Mouse (Mus musculus) telencephalon, adult 2 months (tissue): Measurements from ENCODE around the gene Syt1.

Experiments
- DNase-seq: peaks from one replicate; pipeline ENCODE4 v3.0.0-alpha.2; 2011; ENCODE audit warnings: low read depth, low spot score

Syt1 gene

DNA sequence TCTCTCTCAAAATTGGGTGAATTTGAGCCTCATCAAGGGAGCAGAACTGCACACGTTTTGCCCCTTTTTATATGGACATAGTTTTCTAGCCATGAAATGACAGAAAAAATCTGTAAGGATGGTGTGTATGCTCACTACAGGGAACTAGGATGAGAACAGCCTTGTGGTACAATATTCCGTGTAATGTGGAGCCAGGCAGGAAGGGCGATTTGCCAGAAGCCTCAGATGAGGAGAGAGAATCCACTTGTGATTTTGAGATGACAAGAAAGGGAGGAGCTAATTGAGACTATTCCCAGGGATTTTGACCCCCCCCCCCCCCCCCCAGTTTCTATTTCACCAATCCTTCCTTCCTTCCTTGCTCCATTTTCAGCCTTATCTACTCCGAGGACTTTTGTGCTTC lies 431.4 kb downstream of the Syt1 start:
- no peak for DNase-seq

DNA sequence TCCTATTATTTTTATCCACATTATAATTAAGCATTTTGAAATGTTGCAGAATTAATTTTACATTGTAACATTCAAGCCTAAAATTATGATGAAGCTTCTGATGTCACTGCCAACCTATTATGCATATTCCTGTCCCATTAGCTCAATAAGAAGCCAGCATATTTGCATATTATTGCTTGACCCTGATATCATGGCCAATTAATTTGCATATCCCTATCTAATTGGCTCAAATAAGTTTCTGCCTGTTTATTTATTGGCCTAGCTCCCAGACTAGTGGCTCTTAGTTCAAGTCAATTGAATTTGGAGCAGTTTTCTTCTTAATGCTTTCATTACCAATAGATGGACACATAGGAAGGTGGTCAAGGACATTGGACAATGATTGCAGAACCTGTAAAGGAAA lies 433.2 kb downstream of the Syt1 start:
- no peak for DNase-seq

DNA sequence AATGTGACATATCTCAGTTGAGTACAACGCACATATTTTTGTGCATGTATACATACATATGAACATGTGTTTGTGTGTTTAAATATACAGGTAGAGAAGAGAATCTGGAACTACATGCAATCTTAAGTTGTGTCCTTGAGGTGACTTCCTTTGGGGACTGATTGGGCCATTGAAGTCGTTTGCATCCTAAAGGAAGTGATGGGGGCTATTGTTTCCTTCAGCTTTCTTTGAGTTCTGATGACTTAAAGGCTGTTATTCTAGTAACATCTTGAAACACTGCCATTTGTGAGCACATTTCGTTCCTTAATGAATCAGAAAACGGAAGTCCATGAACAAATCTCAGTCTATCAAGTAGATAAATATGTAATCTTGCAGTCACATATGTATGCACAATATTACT lies 438.0 kb downstream of the Syt1 start:
- no peak for DNase-seq

DNA sequence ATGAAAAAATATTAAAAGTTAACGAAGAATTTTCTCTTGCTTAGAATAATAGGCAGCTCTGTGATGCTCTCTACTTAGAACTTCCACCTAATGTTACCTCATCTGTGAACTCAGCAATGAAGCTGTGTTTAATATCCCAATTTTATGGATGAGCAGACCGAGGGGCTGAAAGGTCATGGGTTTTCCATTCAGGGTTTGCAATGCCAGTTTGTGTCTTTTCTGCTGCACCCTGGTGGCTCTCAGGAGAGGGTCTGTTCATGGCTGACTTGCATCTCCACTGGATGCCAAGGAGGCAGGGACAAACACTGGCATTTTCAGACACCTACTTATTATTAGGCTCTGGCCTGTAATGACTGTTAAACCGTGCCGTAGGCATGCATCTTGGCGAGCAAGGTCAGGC lies 439.7 kb downstream of the Syt1 start:
- DNase-seq: no peak

DNA sequence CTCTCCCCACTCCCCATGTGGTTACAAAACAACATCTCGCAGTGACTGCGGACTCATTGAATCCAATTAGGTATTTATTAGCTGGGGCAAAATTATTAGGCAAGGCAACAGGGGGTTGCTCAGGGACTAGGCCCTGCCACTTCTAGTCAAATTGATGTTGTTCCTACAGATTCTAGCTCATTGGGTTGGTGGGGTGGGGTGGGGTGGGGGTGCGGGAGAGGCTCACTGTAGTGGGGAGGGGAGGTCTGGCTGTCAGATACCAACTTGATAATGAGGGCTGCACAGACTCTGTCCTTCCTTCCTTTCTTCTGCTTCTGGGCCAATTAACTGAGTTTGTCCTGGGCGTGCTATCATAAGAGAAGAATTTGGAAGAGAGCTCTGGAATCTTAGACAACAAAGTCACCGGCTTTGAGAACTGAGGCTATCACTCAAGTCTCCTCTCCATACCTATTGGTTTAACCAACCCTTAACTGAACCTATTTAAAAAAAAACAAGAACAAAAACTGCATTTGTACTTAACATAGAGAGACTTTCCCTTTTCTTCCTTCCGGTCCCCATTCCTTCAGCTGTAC lies 441.1 kb downstream of the Syt1 start:
- no peak for DNase-seq

DNA sequence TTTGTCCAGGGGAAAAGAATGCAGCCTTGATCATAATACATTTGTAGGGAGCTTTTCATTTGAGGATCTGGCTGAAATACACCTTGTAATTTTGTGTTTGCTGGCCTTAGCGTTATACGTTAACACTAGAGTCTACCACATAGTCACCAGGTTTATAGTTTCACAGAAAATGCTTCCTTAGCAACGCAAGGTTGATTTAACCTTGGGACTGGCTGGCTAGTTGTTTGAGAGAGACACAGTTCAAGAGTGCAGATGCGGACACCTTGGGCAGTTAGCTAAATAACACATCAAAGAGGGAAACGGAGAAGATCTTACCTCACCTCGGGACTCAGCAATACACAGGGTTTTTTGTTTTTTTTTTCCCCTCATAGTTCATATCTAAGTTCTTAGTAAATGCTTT lies 441.9 kb downstream of the Syt1 start:
- DNase-seq: no peak

DNA sequence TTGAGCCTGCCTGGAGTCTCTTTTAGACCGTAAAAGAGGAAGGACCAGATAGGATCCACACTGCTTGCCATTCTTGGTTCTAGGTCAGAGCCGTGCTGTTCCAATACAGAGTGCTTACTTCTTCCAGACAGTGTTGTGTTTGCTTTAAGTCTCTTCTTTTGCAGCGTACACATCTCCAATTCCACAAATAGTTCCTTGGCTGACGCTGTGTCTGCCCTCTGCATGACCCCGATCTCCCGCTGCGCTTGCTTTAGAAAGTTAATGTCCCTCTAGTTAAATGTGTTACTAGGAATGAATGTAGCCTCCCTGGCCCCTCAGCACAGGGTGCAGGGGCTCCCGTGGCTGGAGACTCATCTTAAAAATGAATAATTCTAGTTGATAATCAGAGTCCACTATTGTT lies 442.6 kb downstream of the Syt1 start:
- DNase-seq: no peak

DNA sequence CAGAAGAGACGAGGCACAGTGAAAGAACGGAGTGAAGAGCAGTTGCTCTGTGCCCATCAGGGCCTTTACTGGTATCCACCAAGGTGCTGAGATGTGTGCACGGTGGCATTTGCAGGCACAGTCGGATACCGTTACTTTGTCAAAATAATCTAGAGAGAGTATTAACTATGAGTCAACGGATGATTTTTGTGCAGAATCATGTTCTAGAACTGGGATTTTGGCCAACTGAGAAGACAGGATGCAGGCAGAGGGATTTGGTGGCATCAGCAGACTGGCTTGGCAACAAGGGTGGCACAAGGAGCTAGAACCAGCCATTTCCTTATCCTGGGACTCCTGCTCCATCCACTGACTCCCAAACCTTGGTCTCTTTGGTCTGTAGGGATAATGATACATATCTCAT lies 443.3 kb downstream of the Syt1 start:
- DNase-seq: no peak

DNA sequence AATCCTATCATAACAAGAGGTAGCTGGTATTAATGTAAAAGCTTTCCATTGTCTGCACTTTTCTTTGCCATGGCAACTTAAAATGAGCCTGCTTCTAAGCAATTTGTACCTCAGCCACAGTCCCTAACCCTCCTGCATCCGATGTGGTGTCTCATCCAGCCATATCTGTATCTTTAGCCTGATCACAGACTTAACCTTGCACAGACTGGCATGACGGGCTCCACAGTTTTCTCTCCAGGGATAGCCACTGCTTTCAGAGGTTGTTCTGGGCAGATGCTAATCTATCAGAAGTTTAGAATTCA lies 451.2 kb downstream of the Syt1 start:
- DNase-seq: no peak

DNA sequence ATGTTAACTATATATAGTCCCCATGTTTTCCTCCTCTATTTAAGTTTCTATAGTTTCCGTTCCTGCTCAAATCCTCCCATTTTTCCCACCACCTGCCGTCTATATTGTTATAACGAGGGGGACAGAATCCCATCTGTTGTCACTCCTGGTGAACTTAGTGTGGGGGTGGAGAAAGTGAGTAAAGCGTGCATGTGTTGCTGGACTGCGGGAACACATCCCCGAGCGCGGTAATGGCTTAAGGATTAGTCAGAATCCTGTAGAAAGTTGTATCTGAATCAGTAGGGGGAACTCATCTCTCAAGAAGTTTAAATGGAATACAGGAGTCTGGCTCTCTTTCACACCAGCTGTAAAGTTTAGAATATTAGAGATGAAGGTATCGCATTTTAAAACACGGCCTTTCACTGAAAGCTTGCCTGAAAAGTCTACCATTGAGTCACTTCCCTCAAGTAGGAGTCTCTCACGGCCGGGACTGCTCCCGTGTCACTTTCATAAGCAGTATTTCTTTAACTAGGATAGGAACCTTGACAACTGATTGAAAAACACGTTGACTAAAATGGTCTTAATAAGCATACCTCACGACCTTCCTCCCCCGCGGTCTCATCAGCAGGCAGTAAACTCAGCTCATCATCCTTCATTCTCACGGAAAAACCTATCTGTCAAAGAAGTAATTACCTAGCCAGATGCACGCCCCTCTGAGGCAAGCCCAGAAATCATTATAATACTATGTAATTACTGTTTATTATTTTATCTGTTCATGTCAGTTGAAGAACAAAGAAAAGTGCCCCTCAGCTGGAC lies 451.8 kb downstream of the Syt1 start:
- DNase-seq: peak; percentile 42

DNA sequence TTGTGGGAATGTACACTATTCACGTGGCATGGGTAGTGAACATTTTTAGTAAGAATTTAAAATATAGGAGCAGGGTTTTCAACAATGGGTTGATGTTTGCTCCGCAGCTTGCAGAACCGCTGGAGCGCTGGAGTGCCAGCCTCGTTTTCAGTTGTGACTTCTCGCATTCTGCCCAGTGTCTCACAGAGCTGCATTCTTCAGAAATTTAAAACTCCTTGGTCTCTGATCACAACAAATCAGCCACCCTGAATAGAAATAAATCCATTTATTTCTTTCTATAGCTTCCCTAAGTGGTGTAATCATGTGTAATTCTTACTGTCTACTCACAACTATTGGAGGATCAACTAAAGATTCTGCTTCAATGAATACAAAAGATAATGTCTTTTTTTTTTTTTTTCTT lies 458.2 kb downstream of the Syt1 start:
- DNase-seq: no peak

DNA sequence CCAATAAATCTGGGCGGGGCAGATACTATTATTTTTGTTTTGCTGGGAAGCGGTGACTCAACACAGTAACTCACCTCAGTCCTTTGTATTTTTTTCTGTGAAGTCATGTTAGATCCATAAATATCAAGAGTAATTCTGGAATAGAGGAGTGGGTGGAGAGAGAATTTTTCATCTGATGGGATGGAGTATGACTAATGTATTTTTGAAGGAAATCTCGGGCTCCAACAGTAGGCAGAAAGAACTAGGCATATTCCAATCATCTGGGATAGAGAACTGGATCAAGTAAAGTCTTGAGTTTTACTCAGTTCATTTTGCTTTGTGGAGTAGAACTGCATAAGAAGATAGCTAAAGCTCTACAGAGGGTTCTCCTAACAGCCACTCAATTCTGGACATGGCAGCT lies 465.1 kb downstream of the Syt1 start:
- DNase-seq: peak; percentile 52

DNA sequence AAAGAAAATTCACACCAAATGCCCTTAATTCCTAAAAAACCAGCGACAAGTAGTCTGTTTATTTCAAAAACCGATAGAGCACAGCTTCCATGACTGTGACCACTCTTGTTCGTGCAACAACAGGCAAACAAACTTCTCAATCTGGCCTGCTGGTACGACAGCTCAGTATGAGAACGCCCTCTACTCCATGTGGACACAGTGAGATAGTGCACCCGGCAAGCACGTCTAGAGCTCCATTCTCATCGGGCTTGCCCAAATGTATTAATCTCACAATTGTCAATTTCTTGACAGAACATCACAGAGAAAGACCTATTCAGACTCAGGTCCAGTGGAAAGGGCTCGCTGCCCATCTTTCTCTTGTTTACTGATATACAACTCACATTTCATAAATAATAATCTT lies 469.2 kb downstream of the Syt1 start:
- no peak for DNase-seq

DNA sequence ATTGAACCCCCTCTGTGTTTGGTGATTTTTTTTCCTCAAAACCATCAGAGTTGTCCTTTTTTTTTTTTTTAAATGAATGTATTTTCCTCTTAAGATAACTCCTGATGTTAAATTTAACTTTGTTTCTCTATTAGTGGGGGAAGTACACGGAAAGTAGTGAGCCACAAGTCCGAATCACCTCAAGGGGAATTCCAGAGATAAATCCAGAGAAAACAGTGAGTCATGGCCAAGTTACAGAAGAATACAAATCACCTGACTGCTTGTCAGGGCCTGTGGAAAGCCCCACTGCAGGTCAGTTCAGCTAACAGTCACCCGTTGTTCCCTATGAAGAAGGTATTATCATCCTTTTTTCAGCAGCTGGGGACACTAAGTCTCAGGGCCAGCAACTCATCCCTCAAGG lies 472.2 kb downstream of the Syt1 start:
- DNase-seq: no peak

DNA sequence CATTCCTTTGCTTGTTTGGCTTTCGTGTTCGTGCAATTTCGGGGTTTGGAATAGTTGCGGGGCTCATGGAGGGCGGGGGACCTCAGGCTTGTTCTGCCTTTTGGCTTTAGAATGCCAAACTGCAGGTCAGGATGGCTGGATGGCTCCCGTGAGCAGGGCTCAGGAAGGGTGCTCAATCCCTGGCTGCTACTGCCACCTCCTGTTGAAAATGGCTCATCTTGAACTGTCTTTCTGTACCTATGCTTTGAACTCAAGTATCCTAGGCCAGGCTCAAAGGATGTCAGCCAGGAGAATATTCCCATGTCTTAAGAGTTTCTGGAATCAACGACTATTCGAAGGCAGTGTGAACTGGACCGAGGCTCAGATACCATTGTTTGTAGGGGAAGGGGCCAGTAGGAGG lies 473.1 kb downstream of the Syt1 start:
- no peak for DNase-seq

DNA sequence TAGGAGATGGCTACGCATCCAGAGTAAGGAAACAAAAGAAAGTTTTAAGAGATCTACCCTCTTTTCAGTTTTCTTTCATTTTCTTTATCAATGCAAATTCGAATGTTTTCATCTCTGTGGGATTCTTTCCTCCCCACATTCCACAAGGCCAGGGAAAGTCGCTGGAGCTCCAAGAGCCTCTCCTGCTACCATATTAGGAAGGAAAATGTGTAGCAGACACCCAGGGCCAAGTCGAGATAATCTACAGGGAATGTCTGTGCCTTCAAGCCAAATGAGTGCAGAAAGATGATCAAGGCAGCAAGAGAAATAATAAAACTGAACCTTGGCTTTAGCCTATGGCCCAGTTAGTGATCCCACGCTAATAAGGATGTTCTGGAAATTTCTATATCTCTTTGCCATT lies 474.9 kb downstream of the Syt1 start:
- DNase-seq: no peak

DNA sequence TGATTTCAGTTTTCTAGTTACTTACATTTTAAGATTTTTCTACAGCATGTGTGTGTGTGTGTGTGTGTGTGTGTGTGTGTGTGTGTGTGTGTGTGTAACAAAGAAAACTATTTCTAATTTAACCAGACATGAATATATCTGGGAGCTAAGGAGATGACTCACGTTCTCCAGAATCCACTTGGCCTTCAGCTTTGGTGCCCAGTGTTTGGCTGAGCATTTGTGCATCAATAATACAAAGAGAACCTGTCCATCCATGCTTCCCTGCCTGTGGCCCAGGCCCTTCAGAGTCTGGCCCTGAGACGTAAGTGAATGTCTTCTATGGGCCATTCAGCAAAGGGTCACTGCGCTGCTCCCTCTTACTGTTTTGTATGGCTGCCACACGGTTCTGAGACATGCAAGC lies 476.7 kb downstream of the Syt1 start:
- no peak for DNase-seq

DNA sequence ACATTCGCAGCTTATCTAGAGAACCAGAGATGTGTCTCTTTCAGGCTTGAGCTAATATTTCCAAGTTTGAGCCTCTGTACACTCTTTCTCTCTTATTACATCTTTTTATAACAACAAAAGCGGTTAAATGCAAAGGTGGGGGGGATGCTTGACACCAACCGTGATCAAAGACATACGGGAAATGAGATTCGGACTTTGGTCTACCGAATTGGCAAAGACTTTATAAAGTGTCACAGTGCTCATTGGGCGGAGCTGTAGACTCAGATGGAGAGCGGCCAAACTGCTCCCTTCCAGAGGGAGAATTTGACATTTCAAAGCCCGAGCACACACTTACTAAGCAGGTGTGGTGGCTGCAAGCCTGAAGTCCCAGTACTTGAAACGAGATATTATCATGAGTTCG lies 477.9 kb downstream of the Syt1 start:
- no peak for DNase-seq

DNA sequence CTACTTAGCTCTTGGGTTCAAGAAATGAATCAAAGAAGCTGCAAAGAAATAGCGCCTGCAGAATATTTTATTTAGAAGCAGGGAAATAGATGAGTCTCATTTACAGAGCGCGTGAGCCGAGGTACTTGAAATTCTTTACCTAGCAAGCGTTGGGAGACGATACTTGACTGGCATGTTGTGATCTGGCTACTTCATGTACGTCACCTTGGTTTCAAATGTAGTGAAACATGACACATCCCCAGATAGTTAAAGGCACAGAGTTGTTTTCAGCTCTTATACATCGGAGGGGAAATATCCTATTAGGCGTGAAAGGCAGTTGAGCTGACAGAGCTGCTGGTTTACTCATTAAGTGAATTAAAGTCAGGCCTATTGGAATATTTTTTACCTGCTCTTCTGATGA lies 478.5 kb downstream of the Syt1 start:
- DNase-seq: no peak

DNA sequence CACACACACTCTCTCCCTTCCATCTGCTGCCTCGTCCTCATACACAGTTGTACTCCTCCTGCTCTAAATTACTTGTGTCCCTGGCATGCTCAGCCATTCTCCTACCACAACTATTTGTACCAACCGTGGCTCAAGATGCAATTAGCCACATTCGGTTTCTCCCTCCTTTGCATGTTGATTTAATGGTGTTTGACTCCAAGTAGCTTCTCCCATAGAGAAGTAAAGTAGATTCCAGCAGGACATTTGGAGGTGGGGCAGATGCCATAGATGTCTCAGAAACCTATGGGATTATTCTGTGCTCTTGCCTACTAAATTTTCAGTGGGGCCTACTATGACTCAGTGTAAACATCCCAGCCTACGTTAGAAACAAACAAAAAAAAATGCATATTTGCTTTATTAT lies 479.1 kb downstream of the Syt1 start:
- DNase-seq: no peak

DNA sequence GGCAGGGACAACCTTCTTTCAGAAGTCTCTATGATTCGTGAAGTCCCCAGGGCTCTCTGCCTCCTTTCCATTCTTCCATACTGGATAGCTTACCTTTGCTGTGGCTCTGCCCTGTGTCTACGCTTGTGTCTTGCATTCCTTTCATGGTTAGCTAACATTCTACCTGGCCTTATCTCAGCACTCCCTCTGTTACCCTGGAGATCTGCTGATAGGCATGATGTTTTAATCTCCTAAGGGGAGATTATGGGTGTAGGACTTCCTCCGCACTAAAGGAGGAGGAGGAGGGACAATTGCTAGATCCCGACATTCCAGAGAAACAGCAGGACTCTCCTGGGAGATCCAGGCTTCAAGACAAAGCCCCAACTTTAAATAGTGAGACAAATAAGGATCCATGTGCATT lies 479.7 kb downstream of the Syt1 start:
- no peak for DNase-seq

DNA sequence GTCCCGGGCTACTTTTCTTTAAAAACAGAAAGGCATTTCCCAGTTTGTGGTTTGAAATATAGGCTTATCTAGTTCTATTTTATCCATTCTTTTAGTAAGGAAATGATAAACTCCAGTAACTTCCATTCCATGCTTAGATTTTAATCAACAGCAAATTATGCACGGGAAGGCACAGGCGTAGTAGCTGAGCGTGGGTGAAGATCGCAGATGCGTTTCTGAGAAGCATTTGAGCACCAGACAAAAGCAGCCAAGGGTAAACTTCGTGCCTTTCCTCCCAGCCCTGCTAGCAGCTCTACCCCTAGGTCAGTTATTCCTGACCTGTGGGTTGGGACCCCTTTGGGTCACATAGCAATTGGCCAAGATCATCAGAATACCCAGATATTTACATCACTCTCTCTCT lies 482.4 kb downstream of the Syt1 start:
- DNase-seq: no peak

DNA sequence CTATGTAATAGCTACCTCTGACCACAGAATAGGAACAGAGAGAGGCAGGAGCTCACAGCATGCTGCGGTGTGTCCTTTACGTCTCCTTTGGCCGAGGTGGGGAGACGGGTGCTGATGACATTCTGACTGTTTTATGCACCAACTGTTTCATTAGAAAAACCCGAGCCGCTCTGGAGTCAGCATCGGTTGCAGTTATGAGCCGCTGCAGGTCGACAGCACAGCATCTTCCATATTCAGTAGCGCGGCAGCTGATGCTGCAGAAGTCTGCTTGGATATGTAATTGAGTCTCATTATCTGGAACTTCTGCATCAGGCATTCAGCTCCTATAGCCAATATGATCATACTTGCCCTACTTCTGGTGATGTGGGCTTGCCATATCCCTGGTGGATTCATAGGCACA lies 485.3 kb downstream of the Syt1 start:
- DNase-seq: no peak
